Mouse (Mus musculus) stomach, embryonic 16.5 days (tissue): ENCODE measurements around the gene Dcaf4. TPM values are rescaled to one million over a fixed set of nuclear protein-coding genes. Genes with fewer than 3 reads are reported as not detected.

ENCODE experiments used
- ATAC-seq: fragments of 200-750 bp; cut with Nextera tagmentation; 2 replicates; pipeline ENCODE4 v1.8.0; 2017; ENCODE audit warnings: moderate number of reproducible peaks, moderate TSS enrichment; ENCODE audit not compliant: insufficient read depth, low FRiP score
- H3K27ac ChIP-seq: fragments of 300-500 bp; sonication (generic); 2 replicates; pipeline ENCODE4 v1.5.1; 2014; ENCODE audit warnings: low read length
- H3K27me3 ChIP-seq: fragments of 300-500 bp; sonication (generic); 2 replicates; pipeline ENCODE4 v1.6.1; 2014; ENCODE audit warnings: low read length, control low read depth, mixed read lengths; ENCODE audit not compliant: control insufficient read depth, insufficient read depth
- H3K36me3 ChIP-seq: fragments of 300-500 bp; sonication (generic); 2 replicates; pipeline ENCODE4 v1.6.1; 2014; ENCODE audit warnings: low read length; ENCODE audit not compliant: control insufficient read depth, insufficient read depth
- H3K4me1 ChIP-seq: fragments of 300-500 bp; sonication (generic); 2 replicates; pipeline ENCODE4 v1.6.1; 2014; ENCODE audit warnings: low read length, control low read depth, mixed read lengths; ENCODE audit not compliant: control insufficient read depth, insufficient read depth
- H3K4me2 ChIP-seq: fragments of 300-500 bp; sonication (generic); 2 replicates; pipeline ENCODE4 v1.6.1; 2014; ENCODE audit warnings: low read depth, low read length, mixed read lengths
- H3K4me3 ChIP-seq: fragments of 300-500 bp; sonication (generic); replicated peaks from 2 replicates; pipeline ENCODE4 v1.5.1; 2014; ENCODE audit warnings: mild to moderate bottlenecking, low read length
- H3K9ac ChIP-seq: fragments of 300-500 bp; sonication (generic); 2 replicates; pipeline ENCODE4 v1.6.1; 2014; ENCODE audit warnings: low read length
- H3K9me3 ChIP-seq: fragments of 300-500 bp; sonication (generic); replicated peaks from 2 replicates; pipeline ENCODE4 v1.6.1; 2016; ENCODE audit warnings: low read length, control low read depth; ENCODE audit not compliant: control insufficient read depth
- WGBS: fragments of 180-500 bp; shearing (Covaris S2); extraction: QIAGEN DNeasy Blood & Tissue Kit; methylation state at CpG from one replicate; pipeline ENCODE4 v1.1.7; 2014; 5-methylcytosine and 5-hydroxymethylcytosine counted together
- polyA plus RNA-seq: library from polyadenylated mRNA; unstranded; fragments of >200 nt; fragmentation: Nextera tagmentation; extraction: Ambion mirVana; gene quantifications from 2 replicates; pipeline ENCODE4 v1.2.1, GENCODE M21; 2015

Gene Dcaf4
- polyA plus RNA-seq, 1 experiment from 2014 or later: 37.1 TPM

DNA sequence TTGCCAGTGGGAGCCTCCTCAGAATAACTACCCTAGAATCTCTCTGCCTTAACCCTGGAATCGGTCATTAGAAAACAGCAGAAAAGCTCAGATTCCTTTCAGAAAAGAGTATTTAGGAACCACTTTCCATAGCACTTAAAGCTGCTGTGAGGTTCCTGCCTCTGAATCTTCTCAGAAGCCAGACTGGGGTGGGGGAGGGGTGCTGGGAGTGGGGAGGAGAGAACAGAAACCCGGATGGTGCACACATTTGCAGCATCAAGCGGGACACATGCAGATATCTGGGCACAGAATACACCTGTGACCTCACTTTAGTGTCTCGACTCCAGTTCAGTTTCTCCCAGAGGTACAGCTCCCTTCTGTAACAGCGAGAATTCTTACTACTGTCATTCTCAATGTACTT is 9.7 kb upstream of the Dcaf4 start:
- ATAC-seq: no peak
- H3K4me2 ChIP-seq: no peak overlapping the region
- H3K27me3 ChIP-seq: no peaks in the 10 kb centered on the region
- no peaks in the 10 kb centered on the region for H3K36me3 ChIP-seq
- no peak overlapping the region for H3K4me3 ChIP-seq
- H3K9me3 ChIP-seq: no peaks in the 10 kb centered on the region
- H3K9ac ChIP-seq: no peak overlapping the region
- no peak overlapping the region for H3K27ac ChIP-seq
- H3K4me1 ChIP-seq: peaks cover 4% of the 10 kb centered on the region
- 72% methylated on average over 5 of the region's 5 CpGs for WGBS

DNA sequence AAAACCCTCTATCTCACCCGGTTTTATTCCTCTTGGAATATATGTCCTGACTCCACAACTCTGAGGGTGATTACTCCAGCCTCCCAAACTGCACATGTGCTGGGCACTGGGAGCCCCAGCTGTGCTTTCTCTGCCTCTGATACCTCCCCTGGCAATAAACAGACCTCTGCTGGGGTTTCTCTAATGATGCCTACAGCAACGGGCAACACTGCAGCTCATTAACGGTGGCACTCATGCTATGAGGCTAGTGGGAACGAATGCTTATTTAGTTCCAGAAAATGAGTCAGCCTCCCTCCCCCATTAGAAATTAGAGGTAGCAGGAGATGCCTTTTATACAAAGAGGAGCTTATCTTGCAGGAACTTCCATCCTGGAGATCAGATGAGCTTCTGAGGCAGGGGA is 7.5 kb upstream of the Dcaf4 start:
- no peak overlapping the region for H3K4me2 ChIP-seq
- H3K9ac ChIP-seq: no peak overlapping the region
- ATAC-seq: no peak
- H3K36me3 ChIP-seq: no peaks in the 10 kb centered on the region
- 25% methylated on average over 4 of the region's 4 CpGs for WGBS
- peaks cover 4% of the 10 kb centered on the region for H3K4me1 ChIP-seq
- no peaks in the 10 kb centered on the region for H3K9me3 ChIP-seq
- H3K4me3 ChIP-seq: no peak overlapping the region
- no peaks in the 10 kb centered on the region for H3K27me3 ChIP-seq
- H3K27ac ChIP-seq: no peak overlapping the region

DNA sequence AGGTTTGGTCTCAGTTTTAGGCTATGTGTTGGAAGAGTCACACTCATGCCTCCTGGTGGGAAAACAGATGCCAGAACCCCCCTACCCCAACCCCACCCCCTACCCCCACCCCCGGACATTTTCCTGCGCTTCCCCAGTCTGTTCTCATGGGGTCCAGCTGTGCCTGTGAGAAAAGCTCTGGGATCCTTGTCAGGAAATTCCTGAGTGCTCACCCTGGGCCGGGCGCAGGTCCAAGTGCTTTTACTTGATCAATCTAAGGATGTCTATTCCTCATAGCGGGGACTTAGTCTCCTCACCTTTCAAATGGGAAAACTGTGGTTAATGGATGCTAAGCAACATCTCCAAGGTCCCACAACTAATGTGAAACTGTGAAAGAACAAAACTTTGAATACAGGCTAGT is 7.1 kb upstream of the Dcaf4 start:
- Histone ChIP-seq H3K9me3 (no peaks in the 10 kb centered on the region), H3K9ac (no peak overlapping the region), H3K27me3 (no peaks in the 10 kb centered on the region), H3K4me1 (peaks cover 4% of the 10 kb centered on the region), H3K27ac (no peak overlapping the region), H3K36me3 (no peaks in the 10 kb centered on the region), H3K4me2 (no peak overlapping the region), H3K4me3 (no peak overlapping the region)
- peak; percentile 29; the same call in 1 of the 2 replicates for ATAC-seq
- whole genome bisulfite sequencing: 27% methylated on average over 5 of the region's 5 CpGs

DNA sequence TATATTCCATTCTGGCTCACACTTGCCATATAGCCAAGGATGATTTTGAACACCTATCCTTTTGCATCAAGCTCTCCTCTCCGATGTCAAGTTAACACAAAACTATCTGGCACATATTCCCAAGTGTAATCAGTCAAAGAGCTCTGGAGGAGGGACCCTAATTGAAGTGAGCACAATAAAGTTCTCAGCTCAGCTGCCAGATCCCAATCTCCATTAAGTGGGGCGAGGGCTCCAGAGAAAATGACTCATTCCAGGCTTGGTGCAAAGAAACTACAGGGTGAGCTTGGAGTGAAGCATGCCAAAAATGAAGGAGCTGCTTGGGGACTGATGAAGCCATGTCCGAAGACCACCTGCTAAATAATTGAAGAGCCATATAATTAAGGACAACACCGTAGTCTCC is 6.0 kb upstream of the Dcaf4 start:
- ATAC-seq: no peak
- Histone ChIP-seq H3K27me3 (no peaks in the 10 kb centered on the region), H3K9me3 (no peaks in the 10 kb centered on the region), H3K27ac (no peak overlapping the region), H3K9ac (no peak overlapping the region), H3K4me1 (peaks cover 4% of the 10 kb centered on the region), H3K4me2 (no peak overlapping the region), H3K36me3 (no peaks in the 10 kb centered on the region), H3K4me3 (no peak overlapping the region)
- WGBS: 55% methylated on average over 4 of the region's 4 CpGs

DNA sequence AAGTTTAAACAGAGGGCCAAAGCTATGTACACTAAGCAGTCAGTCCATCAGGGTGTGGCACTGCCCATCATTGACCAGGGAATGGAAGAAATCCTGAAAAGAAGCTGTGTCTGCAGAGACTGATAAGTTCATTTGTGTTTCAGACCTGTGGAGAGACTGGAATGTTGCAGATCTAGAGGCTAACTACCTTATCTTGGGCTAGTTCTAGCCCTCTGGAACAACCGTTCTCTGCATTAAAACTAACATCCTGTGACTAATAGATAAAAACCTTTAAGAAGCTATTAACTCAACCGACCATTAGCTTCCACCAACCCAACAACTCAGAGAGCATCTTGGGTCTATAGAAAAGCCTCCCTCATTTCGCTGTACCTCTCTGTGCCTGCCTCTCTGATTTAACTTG is 2.7 kb upstream of the Dcaf4 start:
- Histone ChIP-seq H3K9me3 (no peaks in the 10 kb centered on the region), H3K36me3 (no peaks in the 10 kb centered on the region), H3K27ac (no peak overlapping the region), H3K4me3 (no peak overlapping the region), H3K9ac (no peak overlapping the region), H3K4me2 (no peak overlapping the region), H3K4me1 (peaks cover 13% of the 10 kb centered on the region), H3K27me3 (no peaks in the 10 kb centered on the region)
- ATAC-seq: no peak
- 69% methylated on average over 3 of the region's 3 CpGs for WGBS

DNA sequence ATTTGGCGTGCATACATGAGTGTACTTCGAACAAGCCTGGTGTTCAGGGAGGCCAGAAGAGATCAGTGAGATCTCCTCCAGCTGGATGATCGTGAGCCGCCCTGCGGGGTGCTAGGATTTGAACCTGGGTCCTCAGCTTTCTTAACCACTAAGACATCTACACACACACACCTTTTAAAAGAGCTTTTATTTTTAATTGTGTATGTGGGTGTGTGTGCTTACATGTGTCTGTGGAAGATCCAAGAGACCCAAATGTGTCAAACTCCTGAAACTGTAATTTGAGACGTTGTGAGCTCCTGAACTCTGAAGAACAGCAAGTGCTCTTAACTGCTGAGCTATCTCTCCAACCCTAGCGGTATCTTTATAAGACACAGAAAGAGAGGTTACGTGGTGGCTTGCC is 817 bp downstream of the Dcaf4 start:
- H3K4me1 ChIP-seq: peaks cover 9% of the 10 kb centered on the region
- no peaks in the 10 kb centered on the region for H3K36me3 ChIP-seq
- no peak for ATAC-seq
- peak overlapping the region; percentile 50 for H3K4me2 ChIP-seq
- no peaks in the 10 kb centered on the region for H3K9me3 ChIP-seq
- H3K4me3 ChIP-seq: peak overlapping the region; percentile 75
- peak overlapping the region; percentile 79 for H3K9ac ChIP-seq
- no peaks in the 10 kb centered on the region for H3K27me3 ChIP-seq
- H3K27ac ChIP-seq: peak overlapping the region; percentile 78
- WGBS: 32% methylated on average over 8 of the region's 8 CpGs

DNA sequence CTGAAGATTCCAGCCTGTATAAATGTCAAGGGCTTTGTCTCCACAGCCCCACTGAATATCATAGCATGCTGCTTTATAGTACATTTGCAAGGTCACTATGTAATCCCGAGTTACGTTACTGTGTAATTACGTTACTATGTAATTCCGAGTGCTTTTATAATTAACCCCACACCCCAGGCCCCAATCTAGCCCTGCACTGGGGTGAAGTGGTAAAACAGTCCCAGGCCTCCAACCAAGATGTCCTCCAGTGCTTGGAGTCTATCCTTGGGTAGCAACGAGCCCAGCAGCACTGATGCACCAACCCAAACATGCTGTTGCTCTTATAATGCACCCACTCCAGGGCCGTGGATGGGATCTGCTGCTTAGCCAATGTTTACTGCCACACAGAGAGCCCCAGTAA is 2.8 kb downstream of the Dcaf4 start:
- H3K4me1 ChIP-seq: peaks cover 15% of the 10 kb centered on the region
- no peak overlapping the region for H3K27ac ChIP-seq
- no peaks in the 10 kb centered on the region for H3K9me3 ChIP-seq
- H3K4me3 ChIP-seq: no peak overlapping the region
- H3K4me2 ChIP-seq: no peak overlapping the region
- ATAC-seq: no peak
- peaks cover 3% of the 10 kb centered on the region; the same call in 1 of the 2 replicates for H3K36me3 ChIP-seq
- no peaks in the 10 kb centered on the region for H3K27me3 ChIP-seq
- 91% methylated on average over 6 of the region's 6 CpGs for WGBS
- no peak overlapping the region for H3K9ac ChIP-seq

DNA sequence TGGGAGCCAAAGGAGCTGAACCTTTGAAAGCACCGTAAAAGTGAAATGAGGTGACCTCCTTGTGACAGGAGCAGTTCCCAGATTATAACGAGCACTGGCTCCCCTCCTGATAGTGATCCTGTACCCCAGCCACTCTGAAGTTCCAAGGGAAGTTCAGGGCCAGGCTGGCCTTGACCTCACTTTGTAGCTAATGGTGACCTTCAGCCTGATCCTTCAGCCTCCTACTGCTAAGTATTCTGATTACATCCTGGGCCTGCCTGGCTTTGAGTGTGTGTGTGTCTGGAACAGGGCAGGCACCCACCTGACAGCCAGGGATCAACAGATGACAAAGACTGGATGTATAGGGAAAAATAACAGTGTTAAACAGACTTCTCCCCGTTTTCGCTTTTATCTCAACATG is 3.6 kb downstream of the Dcaf4 start:
- Histone ChIP-seq H3K4me3 (no peak overlapping the region), H3K27ac (no peak overlapping the region), H3K9ac (no peak overlapping the region), H3K27me3 (no peaks in the 10 kb centered on the region), H3K4me1 (peaks cover 15% of the 10 kb centered on the region), H3K4me2 (no peak overlapping the region), H3K9me3 (no peaks in the 10 kb centered on the region), H3K36me3 (peaks cover 3% of the 10 kb centered on the region; the same call in 1 of the 2 replicates)
- WGBS: 70% methylated on average over 4 of the region's 4 CpGs
- no peak for ATAC-seq

DNA sequence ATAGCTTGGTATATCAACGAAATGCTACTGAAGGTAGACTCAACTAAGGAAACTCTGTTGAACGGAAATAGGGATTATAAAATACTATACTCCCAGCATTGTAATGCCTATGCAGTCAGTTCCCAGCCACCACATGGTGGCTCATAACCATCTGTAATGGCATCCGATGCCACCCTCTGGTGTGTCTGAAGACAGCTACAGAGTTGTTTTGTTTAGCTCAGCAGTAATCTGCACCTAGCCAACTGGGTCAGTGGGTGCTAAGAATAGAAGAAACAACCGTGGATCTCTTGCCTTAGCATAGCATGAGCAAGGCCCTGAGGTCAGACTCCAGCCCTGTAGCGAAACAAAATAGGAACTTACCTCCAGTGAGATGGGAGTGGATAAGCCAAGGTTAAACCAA is 4.1 kb downstream of the Dcaf4 start:
- H3K4me3 ChIP-seq: no peak overlapping the region
- no peaks in the 10 kb centered on the region for H3K9me3 ChIP-seq
- H3K4me2 ChIP-seq: no peak overlapping the region
- WGBS: 78% methylated on average over 5 of the region's 5 CpGs
- no peaks in the 10 kb centered on the region for H3K27me3 ChIP-seq
- H3K36me3 ChIP-seq: peaks cover 3% of the 10 kb centered on the region; the same call in 1 of the 2 replicates
- H3K27ac ChIP-seq: no peak overlapping the region
- H3K4me1 ChIP-seq: peaks cover 15% of the 10 kb centered on the region
- ATAC-seq: no peak
- no peak overlapping the region for H3K9ac ChIP-seq
